Mouse (Mus musculus): ENCODE data around the gene Fbxo45. TPM values are rescaled to one million over a fixed set of nuclear protein-coding genes. Genes with fewer than 3 reads are reported as not detected.
"Not testable (repeated sequence)": the region's sequence is repeated elsewhere in the genome, so short reads cannot be mapped to it uniquely, and the experiment has no call there.

Fbxo45 gene
- 13.9 and 15.0 TPM in 2 replicates for total RNA-seq (2017)

DNA sequence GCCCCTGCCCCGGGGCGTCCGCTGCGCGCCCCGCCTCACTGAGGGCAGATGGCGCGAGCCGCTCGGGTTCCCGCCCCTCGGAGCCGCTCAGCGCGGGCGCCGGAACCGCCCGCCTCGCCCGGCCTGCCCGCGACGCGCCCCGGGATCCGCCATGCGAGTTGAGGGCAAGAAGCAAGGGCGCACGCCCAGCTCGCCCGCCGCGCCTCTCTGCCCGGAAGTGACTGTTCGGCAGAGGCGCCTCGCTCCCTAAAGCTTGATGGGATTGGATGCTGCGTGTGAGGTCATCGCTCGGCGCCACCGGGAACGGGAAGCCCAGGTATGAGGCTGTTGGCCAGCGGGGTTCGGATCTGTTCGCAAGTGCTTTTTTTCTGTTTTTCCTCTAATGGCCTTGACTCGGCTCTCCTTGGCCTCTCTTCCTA lies at the start of gene Fbxo45, which contains the start of gene Wdr53:
Gene Fbxo45, minus strand, starts transcription at position 207 of the 419 bp plus-strand sequence.
Gene Wdr53, plus strand, starts transcription at position 276 of the 419 bp plus-strand sequence.
- ATAC-seq (ENCODE audit: extremely low read depth, insufficient number of reproducible peaks, low FRiP score, poor library complexity, severe bottlenecking): peak; percentile 99

DNA sequence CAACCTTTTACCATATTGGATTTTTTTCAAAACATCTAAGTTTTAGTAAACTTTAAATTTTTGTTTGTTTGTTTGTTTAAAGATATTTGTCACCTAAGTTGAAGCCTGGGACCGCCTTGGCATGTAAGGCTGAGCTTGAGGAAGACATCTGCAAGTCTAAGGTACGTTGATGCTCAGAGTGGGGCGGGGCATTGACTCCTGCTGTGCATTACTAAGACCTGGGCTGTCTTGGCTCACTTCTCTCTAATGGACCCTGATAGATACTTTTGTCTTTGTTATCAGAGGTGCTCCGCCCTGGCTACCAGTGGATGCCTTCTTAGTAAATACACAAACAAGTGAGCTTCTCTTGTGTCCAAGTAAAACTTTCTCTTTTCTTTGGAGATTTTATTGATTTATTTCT lies 44.9 kb upstream of the Fbxo45 start:
- ATAC-seq (ENCODE audit: extremely low read depth, insufficient number of reproducible peaks, low FRiP score, poor library complexity, severe bottlenecking): no peak

DNA sequence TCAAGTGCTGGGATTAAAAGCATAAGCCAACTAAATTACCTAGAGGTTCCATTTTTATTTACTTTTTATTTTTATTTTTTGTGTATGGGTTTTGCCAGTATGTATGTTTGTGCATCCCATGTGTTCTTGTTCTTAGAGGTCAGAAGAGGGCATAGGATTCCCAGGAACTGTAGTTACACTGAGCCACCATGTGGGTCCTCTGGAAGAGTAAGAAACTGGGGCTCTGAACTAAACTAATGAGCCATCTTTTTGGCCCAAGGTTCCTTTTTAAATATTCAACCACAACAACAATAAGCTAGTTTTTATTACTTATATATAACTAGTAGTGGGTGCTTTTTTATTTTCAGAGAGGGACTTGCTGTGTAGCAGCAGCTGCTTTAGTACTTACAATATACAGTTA lies 35.6 kb upstream of the Fbxo45 start:
- no peak for ATAC-seq (ENCODE audit: extremely low read depth, insufficient number of reproducible peaks, low FRiP score, poor library complexity, severe bottlenecking)

DNA sequence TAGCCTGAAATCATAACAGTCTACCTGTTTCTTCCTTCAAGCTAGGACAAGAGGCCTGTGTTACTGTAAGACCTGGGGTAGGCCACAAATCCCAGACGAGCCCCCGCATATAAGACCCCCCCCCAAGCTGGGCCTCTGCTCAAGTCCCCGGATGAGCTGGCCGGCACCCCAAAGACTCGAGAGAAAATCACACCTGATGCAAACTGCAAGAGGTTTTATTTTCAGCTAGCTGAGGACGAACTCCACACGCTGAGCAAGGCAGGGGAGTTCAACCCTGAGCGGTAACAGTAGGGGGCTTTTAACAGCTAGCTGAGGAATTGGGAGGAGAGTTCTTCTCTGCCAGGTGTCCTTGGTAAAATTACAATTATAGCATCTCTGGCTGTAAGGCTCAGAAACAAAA lies 33.3 kb upstream of the Fbxo45 start:
- ATAC-seq (ENCODE audit: extremely low read depth, insufficient number of reproducible peaks, low FRiP score, poor library complexity, severe bottlenecking): no peak

DNA sequence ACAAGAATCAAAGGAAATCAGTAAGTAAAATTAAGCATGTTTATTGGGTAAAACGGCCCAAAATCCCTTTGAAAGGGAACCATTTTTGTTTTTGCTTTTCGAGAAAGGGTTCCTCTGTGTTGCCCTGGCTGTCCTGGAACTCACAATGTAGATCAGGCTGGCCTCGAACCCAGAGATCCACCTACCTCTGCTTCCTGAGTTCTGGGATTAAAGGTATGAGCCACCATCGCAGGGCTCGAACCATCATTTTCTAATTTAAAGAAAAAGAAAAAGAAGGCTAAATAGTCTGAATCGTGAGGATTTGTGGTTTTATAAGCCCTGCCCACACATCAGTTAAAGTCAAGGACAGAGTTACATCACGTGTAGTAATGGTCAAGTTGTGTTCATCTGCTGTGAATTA lies 31.4 kb upstream of the Fbxo45 start:
- ATAC-seq (ENCODE audit: extremely low read depth, insufficient number of reproducible peaks, low FRiP score, poor library complexity, severe bottlenecking): no peak

DNA sequence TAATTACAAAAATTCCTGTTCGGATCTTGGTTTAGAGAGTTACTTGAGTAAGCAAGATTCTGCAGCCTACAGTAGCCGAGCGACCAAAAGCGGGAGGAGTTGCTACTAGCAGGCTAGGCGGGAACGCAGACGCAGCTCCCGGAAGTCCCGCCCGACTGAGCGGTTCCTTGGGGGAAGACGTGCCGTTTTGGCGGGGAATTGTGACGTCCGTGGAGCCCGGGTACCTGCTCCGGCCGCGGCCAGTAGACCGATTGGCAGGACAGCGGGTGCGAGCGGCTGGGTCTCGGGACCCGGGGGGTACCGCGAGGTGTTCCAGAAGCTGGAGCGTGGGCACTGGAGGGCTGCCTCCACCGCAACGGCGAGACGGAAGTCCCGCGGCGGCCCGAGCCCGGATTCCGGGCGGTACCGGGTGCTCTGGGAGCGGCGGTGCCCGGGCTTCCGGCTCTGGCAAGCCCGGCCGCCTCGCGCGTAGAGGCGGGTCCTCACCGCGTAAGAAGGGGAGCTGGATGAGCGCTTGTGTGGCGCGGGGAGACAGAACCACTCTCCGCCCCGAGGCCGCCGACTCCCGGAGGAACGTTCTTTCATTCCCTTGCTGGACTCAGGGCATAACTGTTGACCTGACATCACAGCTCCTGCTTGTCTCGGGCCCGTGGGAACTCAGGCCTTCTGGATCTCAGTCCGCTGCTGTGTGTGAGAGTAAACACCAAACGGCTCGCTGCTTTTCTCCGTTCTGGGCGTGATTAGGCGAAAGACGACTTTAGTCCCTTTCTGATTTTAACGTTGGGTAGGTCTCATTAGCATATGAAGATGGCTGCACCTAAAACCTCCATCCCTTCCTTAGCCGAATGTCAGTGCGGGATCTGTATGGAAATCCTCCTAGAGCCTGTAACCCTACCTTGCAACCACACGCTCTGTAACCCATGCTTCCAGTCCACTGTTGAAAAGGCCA lies 30.6 kb upstream of the Fbxo45 start, which contains the start of gene Rnf168:
Gene Rnf168, plus strand, starts transcription at position 152 of the 949 bp plus-strand sequence.
- ATAC-seq (ENCODE audit: extremely low read depth, insufficient number of reproducible peaks, low FRiP score, poor library complexity, severe bottlenecking): peak; percentile 66

DNA sequence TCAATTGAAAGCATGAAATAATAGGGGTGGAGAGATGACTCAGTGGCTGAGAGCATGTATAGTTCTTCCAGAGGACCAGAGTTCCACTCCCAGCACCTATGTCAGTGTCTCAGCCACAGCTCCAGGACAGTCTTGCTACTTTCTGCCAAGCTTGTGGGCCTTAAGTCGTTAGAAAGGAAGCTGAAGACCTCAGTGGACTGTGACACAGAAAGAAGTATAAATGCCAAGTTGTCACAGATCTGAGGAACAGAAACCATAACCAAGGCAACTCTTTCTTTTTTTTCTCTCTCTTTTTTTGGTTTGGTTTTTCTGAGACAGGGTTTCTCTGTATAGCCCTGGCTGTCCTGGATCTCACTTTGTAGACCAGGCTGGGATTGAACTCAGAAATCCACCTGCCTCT lies 28.9 kb upstream of the Fbxo45 start:
- no peak for ATAC-seq (ENCODE audit: extremely low read depth, insufficient number of reproducible peaks, low FRiP score, poor library complexity, severe bottlenecking)

DNA sequence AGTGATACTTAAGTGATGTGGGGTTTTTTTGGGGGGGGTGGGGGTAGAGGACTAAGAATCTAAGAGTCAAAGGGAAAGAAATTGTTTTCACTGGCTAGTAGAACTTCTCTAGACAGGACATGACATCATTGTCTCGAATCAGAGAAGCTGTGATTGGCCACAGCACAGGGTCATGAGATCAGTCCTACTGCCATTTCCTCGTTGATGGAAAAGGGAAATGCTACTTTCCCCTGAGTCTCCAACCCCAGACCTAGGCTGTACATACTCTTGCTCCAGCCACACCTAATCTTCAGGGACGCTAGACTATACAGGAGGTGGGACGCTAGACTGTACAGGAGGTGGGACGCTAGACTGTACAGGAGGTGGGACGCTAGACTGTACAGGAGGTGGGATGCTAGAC lies 28.1 kb upstream of the Fbxo45 start:
- no peak for ATAC-seq (ENCODE audit: extremely low read depth, insufficient number of reproducible peaks, low FRiP score, poor library complexity, severe bottlenecking)

DNA sequence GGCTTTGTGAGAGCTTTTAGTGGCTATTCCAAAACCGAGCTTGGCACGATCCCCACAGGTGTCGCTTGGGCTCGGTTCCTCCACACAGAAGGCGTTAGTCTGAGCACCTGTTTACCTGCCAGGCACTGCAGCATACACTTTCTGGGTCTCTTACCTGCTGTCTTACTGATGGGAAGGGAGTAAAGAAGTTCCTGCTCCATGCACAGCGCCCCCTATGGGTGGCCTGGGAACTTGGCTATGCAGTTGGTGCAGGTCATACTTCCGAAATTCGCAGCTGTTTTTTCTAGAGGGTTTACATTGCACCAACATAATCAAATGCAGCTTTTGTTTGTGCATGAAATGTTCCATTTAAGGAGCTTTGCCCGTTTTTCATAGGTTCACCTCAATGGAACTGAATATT lies 26.4 kb upstream of the Fbxo45 start:
- no peak for ATAC-seq (ENCODE audit: extremely low read depth, insufficient number of reproducible peaks, low FRiP score, poor library complexity, severe bottlenecking)

DNA sequence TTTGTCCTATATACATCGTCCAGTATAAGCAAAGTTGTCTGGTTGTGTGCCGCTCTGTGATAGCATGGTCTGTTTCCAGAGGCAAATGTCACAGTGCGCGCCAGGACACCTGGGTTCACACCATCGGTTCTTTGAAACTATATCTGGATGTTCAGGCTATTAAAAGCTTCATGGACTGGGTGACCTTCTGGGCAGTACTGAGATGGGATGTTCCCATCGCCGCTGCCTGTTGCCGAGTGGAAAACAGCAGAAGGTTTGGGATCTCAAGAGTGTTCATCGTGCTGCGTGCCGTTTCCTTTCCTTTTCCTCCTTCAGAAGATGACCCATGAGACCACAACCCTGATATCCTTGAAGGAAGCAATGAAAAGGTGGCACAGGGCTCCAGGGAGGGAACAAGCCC lies 24.3 kb upstream of the Fbxo45 start, which contains the start of gene Smco1:
Gene Smco1, plus strand, starts transcription at position 178 of the 400 bp plus-strand sequence.
- no peak for ATAC-seq (ENCODE audit: extremely low read depth, insufficient number of reproducible peaks, low FRiP score, poor library complexity, severe bottlenecking)

DNA sequence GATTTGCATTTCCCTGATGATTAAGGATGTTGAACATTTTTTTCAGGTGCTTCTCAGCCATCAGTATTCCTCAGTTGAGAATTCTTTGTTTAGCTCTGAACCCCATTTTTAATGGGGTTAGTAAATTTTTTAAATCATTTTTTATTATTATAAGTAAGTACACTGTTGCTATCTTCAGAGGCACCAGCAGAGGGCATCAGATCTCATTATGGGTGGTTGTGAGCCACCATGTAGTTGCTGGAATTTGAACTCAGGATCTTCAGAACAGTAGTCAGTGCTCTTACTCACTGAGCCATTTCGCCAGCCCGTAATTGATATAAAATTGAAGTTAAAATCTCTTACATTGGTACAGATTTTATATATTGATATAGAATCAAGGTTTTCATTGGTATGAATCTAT lies 17.3 kb upstream of the Fbxo45 start:
- ATAC-seq (ENCODE audit: extremely low read depth, insufficient number of reproducible peaks, low FRiP score, poor library complexity, severe bottlenecking): not testable (repeated sequence)

DNA sequence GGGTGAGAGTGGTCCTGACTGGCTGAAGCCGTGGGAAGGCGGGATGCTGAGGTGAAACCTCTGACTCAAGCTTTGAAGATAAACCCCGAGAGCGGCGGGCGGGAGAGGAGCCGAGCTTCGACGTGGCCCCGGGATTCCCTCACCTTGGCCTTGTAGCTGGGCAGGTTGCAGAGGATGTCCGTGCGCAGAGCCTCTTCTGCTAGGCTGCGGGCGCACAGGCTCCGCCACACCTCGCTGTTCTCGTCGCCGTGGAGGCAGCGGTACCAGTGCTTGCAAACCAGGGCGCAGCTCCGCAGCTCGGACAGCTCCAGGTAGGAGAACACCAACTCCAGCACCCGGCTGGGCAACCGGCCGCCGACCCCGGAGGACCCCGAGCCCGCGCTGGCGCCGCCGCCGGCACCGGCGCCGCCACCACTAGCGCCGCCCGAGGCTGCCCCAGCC lies 587 bp downstream of the Fbxo45 start:
- no peak; the same call in 1 of the 2 replicates for ATAC-seq (ENCODE audit: extremely low read depth, insufficient number of reproducible peaks, low FRiP score, poor library complexity, severe bottlenecking)

DNA sequence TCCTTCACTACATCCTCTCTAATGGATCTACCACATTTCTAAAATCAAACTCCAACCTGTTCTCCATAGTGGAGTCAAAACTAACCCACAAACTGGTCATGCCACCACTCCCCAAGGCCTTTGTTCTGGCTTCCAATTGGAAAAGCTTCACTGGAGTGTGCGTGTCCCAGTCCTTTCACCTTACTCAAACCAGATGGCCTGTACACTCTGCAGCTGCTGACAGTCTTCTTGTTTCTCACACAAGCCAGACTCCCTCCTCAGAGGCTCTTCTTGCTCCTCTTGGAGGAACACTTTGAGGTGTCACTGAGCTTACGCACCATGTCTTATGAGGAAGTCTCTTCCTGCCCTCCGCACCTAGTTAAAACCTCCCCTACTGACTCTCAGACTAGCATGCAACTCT lies 3.1 kb downstream of the Fbxo45 start:
- no peak for ATAC-seq (ENCODE audit: extremely low read depth, insufficient number of reproducible peaks, low FRiP score, poor library complexity, severe bottlenecking)

DNA sequence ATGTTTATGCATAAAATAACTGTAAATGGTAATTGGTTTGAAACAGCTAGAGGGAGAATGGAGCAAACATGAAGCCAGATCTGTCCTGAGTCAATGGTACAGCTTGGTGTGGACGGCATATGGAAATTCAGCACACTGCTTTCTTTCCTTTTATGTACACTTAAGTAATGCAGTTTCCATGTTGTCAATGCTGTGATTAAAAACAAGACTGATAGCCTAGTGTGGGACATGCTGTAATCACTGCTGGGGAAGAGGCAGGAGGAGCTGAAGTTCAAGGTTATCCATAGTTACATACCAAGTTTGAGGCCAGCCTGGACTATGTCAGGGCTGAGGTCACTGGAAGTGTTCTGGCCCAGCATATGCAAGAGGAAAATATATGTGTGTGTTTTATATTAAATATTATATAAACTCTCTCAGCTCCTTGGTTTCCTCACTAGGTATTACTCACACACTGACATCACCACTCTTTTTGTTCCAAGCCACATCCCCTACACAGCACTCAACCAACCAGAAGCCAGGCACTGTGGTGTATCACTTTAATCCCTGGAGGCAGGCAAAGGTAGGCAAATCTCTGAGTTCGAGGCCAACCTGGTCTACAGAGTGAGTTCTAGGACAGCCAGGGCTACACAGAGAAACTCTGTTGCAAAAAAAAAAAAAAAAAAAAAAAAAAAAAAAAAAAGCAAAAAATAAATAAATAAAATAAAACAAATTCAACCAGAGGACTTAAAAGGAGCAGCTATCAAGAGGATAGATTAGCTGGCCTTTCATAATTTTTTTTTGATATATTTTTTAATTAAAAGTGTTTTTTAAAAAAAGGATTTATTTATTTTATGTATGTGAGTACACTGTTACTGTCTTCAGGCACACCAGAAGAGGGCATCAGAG lies 7.3 kb downstream of the Fbxo45 start:
- no peak for ATAC-seq (ENCODE audit: extremely low read depth, insufficient number of reproducible peaks, low FRiP score, poor library complexity, severe bottlenecking)

DNA sequence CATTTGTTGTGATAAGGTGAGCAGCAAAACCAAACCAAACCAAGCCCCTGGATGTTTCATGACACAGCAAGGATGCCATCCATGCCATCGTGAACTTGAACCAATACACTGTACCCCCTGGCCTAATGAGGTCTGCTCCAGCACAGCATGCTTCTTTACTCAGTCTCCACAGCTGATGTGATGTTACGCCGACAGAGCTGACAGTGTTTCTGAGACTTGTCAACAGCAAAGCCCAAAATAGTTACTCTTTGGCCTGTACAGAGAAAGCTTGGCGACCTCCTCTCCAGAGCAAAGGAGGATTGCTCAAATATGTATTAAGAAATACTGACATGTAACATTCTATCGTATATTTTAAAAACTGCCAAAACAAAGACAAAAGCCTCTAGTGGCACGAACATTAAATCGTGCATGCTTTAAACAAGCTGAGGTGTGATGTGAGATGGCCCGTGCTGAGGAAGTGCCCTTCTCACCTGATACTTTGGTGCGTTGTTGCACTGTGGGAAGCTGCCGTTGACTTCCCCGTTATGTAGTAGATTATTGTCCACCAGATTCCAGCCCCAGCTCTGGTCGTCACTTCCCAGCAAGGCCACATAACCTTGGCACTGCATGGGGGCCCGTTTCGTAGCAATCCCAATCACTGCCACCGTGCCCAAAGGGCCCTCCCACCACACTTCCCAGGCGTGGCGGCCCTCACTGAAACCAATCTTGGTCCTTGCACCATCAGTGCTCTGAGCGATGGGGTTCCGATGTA lies 8.9 kb downstream of the Fbxo45 start:
- ATAC-seq (ENCODE audit: extremely low read depth, insufficient number of reproducible peaks, low FRiP score, poor library complexity, severe bottlenecking): no peak

DNA sequence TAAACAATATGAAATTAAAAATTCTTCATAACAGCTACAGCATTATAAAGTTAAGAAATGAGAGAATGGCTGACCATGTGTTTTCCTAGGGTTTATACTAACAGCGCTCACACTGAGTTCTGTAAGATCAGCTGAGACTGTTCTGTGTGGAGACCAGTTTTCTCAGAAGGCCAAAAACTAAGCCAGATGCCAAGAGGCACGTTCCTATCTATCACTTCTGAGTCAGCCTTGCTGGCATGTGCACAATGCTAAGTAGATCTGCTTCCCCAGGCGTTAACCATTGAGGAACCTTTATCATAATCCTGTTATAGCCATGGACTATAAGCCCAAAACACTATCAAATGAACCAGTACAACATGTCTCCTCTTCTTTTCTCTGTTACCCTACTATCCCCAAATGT lies 14.9 kb downstream of the Fbxo45 start:
- not testable (repeated sequence) for ATAC-seq (ENCODE audit: extremely low read depth, insufficient number of reproducible peaks, low FRiP score, poor library complexity, severe bottlenecking)

DNA sequence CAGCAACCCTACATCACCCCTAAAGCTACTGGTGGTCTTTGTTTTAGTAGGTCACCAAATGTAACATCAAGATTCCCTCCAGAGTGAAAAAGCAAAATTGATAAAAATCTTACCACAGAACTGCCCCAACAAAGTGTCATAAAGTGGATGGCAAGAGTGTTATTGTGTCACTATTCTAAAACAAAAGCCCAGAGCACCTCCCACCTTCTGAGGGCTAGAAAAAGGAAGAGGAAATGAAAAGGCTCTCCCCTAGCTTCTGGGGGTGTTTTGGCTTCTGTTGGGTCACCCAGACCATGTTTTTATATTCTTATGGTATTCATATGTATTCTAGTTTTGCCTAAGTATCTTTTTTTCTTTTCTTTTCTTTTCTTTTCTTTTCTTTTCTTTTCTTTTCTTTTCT lies 24.6 kb downstream of the Fbxo45 start:
- no peak for ATAC-seq (ENCODE audit: extremely low read depth, insufficient number of reproducible peaks, low FRiP score, poor library complexity, severe bottlenecking)

DNA sequence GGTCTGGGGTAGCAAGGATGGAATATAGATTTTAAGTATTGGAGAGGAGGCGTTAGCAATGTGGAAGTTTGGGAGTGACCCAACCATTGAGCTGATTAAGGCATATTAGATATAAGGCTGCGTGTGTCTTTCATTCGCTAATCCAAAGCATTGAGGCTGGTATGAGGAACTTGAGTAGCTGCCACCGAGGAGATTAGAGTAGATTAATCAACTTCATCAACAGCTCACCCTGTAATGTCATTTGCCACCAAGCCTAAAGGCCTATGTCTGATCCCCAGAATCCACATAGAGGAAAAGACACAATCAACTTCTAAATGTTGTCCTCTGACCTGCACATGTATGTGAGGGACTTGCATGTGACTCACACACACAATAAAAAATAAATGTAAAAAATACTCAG lies 25.2 kb downstream of the Fbxo45 start:
- no peak for ATAC-seq (ENCODE audit: extremely low read depth, insufficient number of reproducible peaks, low FRiP score, poor library complexity, severe bottlenecking)
